Mouse (Mus musculus): Measurements from ENCODE around the gene Pacs1. TPM values are rescaled to one million over a fixed set of nuclear protein-coding genes. Genes with fewer than 3 reads are reported as not detected.

The Pacs1 gene
- polyA plus RNA-seq, 1 experiment = 23.5 TPM

- Histone ChIP-seq H3K4me3 (ENCODE audit: insufficient read depth, low read length) (no peak overlapping the region), H3K4me1 (ENCODE audit: control insufficient read depth, insufficient read depth, low read length) (no peaks in the 10 kb centered on the region), H3K27ac (ENCODE audit: insufficient read depth, low read length) (no peak overlapping the region)
- TF ChIP-seq CTCF (IDR thresholded peaks at IDR 0.05; ENCODE audit: borderline replicate concordance, insufficient read depth, low read length) = no peak
- TF ChIP-seq POLR2A (IDR thresholded peaks at IDR 0.05; ENCODE audit: low read depth, low read length) = no peak
Observed at GRCm38 (mm10) chr19:5123241-5123640, 149.7 kb downstream of the Pacs1 start.

GRCm38 (mm10) chr19:5122492-5122891, 150.4 kb downstream of the Pacs1 start:
- Histone ChIP-seq H3K4me1 (ENCODE audit: control insufficient read depth, insufficient read depth, low read length) (no peaks in the 10 kb centered on the region), H3K4me3 (ENCODE audit: insufficient read depth, low read length) (no peak overlapping the region), H3K27ac (ENCODE audit: insufficient read depth, low read length) (no peak overlapping the region)
- TF ChIP-seq CTCF (IDR thresholded peaks at IDR 0.05; ENCODE audit: borderline replicate concordance, insufficient read depth, low read length) = no peak
- TF ChIP-seq POLR2A (IDR thresholded peaks at IDR 0.05; ENCODE audit: low read depth, low read length) = no peak

DNA sequence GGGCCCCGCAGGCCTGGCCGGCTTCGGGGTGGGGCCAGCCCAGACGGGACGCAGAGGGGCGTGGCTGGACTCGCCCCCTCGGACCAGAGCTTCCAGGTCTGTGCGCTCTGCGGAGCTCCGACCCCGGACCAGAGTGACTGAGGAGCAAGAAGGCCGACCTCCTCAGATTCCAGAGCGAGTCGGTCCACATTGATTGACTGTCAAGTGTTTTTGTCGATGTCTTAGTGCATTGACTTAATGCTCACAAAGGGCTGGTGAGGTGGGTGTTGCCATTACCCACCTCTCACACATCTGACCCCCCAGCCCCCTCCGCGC, 154.6 kb downstream of the Pacs1 start, which contains the start of gene Klc2:
Gene Klc2, minus strand, starts transcription at position 177 of the 315 bp plus-strand sequence.
- Histone ChIP-seq H3K4me1 (ENCODE audit: control insufficient read depth, insufficient read depth, low read length) (no peaks in the 10 kb centered on the region), H3K27ac (ENCODE audit: insufficient read depth, low read length) (peak within 1 kb of the TSS; percentile 80), H3K4me3 (ENCODE audit: insufficient read depth, low read length) (peak within 1 kb of the TSS; percentile 82)
- TF ChIP-seq POLR2A (IDR thresholded peaks at IDR 0.05; ENCODE audit: low read depth, low read length) (peak; percentile 59), CTCF (IDR thresholded peaks at IDR 0.05; ENCODE audit: borderline replicate concordance, insufficient read depth, low read length) (no peak)

- peak overlapping the region; percentile 82 for H3K4me3 ChIP-seq (ENCODE audit: insufficient read depth, low read length)
- no peaks in the 10 kb centered on the region for H3K4me1 ChIP-seq (ENCODE audit: control insufficient read depth, insufficient read depth, low read length)
- peak; percentile 95 for TF ChIP-seq CTCF (IDR thresholded peaks at IDR 0.05; ENCODE audit: borderline replicate concordance, insufficient read depth, low read length)
- TF ChIP-seq POLR2A (IDR thresholded peaks at IDR 0.05; ENCODE audit: low read depth, low read length) = peak; percentile 53
- peak overlapping the region; percentile 80 for H3K27ac ChIP-seq (ENCODE audit: insufficient read depth, low read length)
Observed at GRCm38 (mm10) chr19:5117494-5118383, 155.2 kb downstream of the Pacs1 start.

DNA sequence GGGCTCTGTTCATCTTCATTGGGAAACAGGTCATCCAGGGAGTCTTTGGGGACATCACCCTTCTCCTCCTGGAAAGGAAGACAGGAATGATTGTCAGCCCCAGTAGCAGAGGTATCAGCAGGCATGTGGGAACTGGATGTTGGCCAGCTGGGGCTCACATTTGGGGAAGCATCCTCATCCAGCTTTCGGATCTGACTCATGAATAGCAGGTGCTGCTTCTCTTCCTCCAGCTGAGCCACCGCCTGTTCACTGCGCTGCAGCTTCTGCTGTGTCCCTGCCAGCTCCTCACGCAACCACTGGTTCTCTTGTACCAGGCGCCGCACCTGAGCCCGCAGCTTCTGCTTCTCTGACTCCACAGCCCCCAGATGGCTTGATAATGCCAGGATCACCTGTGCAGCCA, 159.1 kb downstream of the Pacs1 start:
- H3K4me1 ChIP-seq (ENCODE audit: control insufficient read depth, insufficient read depth, low read length) = no peaks in the 10 kb centered on the region
- no peak overlapping the region for H3K4me3 ChIP-seq (ENCODE audit: insufficient read depth, low read length)
- TF ChIP-seq CTCF (IDR thresholded peaks at IDR 0.05; ENCODE audit: borderline replicate concordance, insufficient read depth, low read length) = no peak
- TF ChIP-seq POLR2A (IDR thresholded peaks at IDR 0.05; ENCODE audit: low read depth, low read length) = no peak
- H3K27ac ChIP-seq (ENCODE audit: insufficient read depth, low read length) = no peak overlapping the region

GRCm38 (mm10) chr19:5109659-5110453, 163.1 kb downstream of the Pacs1 start:
- H3K4me1 ChIP-seq (ENCODE audit: control insufficient read depth, insufficient read depth, low read length) = peaks cover 5% of the 10 kb centered on the region
- no peak for TF ChIP-seq POLR2A (IDR thresholded peaks at IDR 0.05; ENCODE audit: low read depth, low read length)
- TF ChIP-seq CTCF (IDR thresholded peaks at IDR 0.05; ENCODE audit: borderline replicate concordance, insufficient read depth, low read length) = no peak
- H3K27ac ChIP-seq (ENCODE audit: insufficient read depth, low read length) = no peak overlapping the region
- H3K4me3 ChIP-seq (ENCODE audit: insufficient read depth, low read length) = no peak overlapping the region

DNA sequence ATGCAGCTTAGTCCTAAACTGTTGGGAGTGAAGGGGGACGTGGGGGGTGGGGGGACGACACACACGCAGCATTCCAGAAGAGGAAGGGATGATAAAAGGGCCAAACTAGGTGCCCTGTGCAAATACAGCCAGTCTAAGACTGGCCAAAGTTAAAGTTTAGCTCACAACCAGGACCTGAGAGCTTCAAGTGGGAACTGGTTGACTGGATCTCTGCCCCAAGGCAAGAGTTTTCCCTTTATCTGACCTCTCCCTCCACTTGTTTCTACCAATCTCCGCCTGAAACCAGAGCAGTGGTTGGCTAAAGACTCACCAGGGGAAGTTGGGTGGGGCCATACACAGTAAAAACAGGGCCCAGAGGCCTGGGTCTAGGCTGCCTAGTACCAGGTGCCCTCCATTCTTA, 164.2 kb downstream of the Pacs1 start:
- Histone ChIP-seq H3K4me1 (ENCODE audit: control insufficient read depth, insufficient read depth, low read length) (peaks cover 5% of the 10 kb centered on the region), H3K4me3 (ENCODE audit: insufficient read depth, low read length) (no peak overlapping the region), H3K27ac (ENCODE audit: insufficient read depth, low read length) (no peak overlapping the region)
- TF ChIP-seq CTCF (IDR thresholded peaks at IDR 0.05; ENCODE audit: borderline replicate concordance, insufficient read depth, low read length) (no peak), POLR2A (IDR thresholded peaks at IDR 0.05; ENCODE audit: low read depth, low read length) (no peak)

DNA sequence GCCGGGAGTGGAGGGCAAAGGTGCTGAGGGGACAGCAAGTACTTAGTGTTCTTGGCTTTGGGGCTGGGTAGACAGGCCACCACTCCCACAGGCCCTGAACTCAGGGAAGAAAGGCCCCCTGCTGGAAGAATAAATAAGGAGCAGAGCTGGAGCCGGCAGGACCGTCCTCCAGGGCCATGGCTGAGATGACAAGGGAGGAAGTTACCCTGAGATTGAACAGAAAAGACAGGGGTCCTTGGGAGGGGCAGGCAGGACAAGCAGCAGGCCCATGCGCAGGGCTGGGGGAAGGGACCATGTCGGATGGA, 164.7 kb downstream of the Pacs1 start:
- no peak overlapping the region for H3K27ac ChIP-seq (ENCODE audit: insufficient read depth, low read length)
- TF ChIP-seq POLR2A (IDR thresholded peaks at IDR 0.05; ENCODE audit: low read depth, low read length) = no peak
- no peak for TF ChIP-seq CTCF (IDR thresholded peaks at IDR 0.05; ENCODE audit: borderline replicate concordance, insufficient read depth, low read length)
- peaks cover 5% of the 10 kb centered on the region for H3K4me1 ChIP-seq (ENCODE audit: control insufficient read depth, insufficient read depth, low read length)
- no peak overlapping the region for H3K4me3 ChIP-seq (ENCODE audit: insufficient read depth, low read length)

DNA sequence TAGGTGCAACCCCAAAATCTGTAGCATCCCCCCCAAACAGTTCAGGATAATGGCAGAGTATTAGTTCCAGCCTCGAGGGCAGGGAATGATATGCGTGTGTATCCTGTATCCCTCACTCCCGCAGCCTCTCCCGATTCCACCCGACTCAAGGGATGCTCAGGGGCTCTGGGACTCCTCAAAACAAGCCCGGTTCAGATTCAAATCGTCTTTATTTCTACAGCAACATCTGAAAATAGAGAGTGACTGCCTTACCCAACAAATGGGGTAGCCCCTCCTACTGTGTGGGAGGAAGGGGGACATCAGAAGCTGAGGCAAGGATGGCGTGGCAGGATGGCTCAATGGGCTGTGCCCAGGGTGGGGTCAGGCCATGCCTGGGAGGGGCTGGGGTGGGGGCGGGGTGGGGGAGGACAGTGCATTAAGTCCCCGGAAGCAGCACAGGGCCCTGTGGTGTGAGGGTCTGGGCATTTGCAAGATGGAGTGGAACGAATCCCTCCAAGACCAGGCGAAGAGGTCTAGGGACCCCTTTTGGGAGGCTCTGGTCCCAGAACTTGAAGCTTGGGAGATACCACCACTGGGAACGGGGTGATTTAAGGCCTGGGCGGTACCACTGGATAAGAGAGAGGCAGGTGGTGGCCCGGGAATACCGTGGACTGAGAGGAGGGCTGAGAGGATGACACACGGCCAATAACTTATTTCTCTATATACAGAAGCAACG, 165.2 kb downstream of the Pacs1 start:
- no peak overlapping the region for H3K4me3 ChIP-seq (ENCODE audit: insufficient read depth, low read length)
- H3K27ac ChIP-seq (ENCODE audit: insufficient read depth, low read length) = no peak overlapping the region
- no peak for TF ChIP-seq CTCF (IDR thresholded peaks at IDR 0.05; ENCODE audit: borderline replicate concordance, insufficient read depth, low read length)
- no peak for TF ChIP-seq POLR2A (IDR thresholded peaks at IDR 0.05; ENCODE audit: low read depth, low read length)
- peaks cover 5% of the 10 kb centered on the region for H3K4me1 ChIP-seq (ENCODE audit: control insufficient read depth, insufficient read depth, low read length)

Data from embryonic fibroblast, embryonic 13.5 days (primary cell).